Mouse (Mus musculus): ENCODE measurements around the gene Smg5. TPM values are rescaled to one million over a fixed set of nuclear protein-coding genes. Genes with fewer than 3 reads are reported as not detected.
A peak's percentile ranks its signal among the peaks of the same experiment; 100 is the strongest.

The Smg5 gene
- polyA plus RNA-seq, 1 experiment from 2014 or later = 47.6 TPM

- H3K27ac ChIP-seq (ENCODE audit: low read depth, low read length) = no peak overlapping the region
- ATAC-seq (ENCODE audit: low read depth) = no peak
- H3K9ac ChIP-seq (replicated peaks; ENCODE audit: low read depth, low read length) = no peak overlapping the region
- H3K4me2 ChIP-seq (ENCODE audit: low read depth, low read length) = no peak overlapping the region
- no peaks in the 10 kb centered on the region for H3K27me3 ChIP-seq (ENCODE audit: control insufficient read depth, insufficient read depth, low read length)
- no peak overlapping the region for H3K4me3 ChIP-seq (ENCODE audit: low read depth, low read length)
- H3K36me3 ChIP-seq (ENCODE audit: control insufficient read depth, insufficient read depth, low read length) = peaks cover 45% of the 10 kb centered on the region
- H3K9me3 ChIP-seq (ENCODE audit: control insufficient read depth, low read length) = no peaks in the 10 kb centered on the region
- peaks cover 15% of the 10 kb centered on the region for H3K4me1 ChIP-seq (ENCODE audit: control insufficient read depth, insufficient read depth, low read length)
- WGBS = 91% methylated on average over 1 of the region's 1 CpGs
Observed at GRCm38 (mm10) chr3:88299172-88299571, 36.9 kb upstream of the Smg5 start.

GRCm38 (mm10) chr3:88324951-88325405 lies 11.1 kb upstream of the Smg5 start, which contains the start of gene Glmp:
Gene Glmp, plus strand, starts transcription at chr3:88325023.
- peaks cover 30% of the 10 kb centered on the region for H3K36me3 ChIP-seq (ENCODE audit: control insufficient read depth, insufficient read depth, low read length)
- peaks cover 7% of the 10 kb centered on the region for H3K4me1 ChIP-seq (ENCODE audit: control insufficient read depth, insufficient read depth, low read length)
- peak within 1 kb of the TSS; percentile 65 for H3K9ac ChIP-seq (replicated peaks; ENCODE audit: low read depth, low read length)
- peak within 1 kb of the TSS; percentile 80 for H3K4me2 ChIP-seq (ENCODE audit: low read depth, low read length)
- H3K27me3 ChIP-seq (ENCODE audit: control insufficient read depth, insufficient read depth, low read length) = no peaks in the 10 kb centered on the region
- no peaks in the 10 kb centered on the region for H3K9me3 ChIP-seq (ENCODE audit: control insufficient read depth, low read length)
- no peak within 1 kb of the TSS for H3K27ac ChIP-seq (ENCODE audit: low read depth, low read length)
- ATAC-seq (ENCODE audit: low read depth) = peak; percentile 84; the same call in 1 of the 2 replicates
- 2% methylated on average over 10 of the region's 10 CpGs for WGBS
- H3K4me3 ChIP-seq (ENCODE audit: low read depth, low read length) = peak within 1 kb of the TSS; percentile 57

- Histone ChIP-seq H3K36me3 (ENCODE audit: control insufficient read depth, insufficient read depth, low read length) (no peaks in the 10 kb centered on the region), H3K9me3 (ENCODE audit: control insufficient read depth, low read length) (no peaks in the 10 kb centered on the region), H3K4me1 (ENCODE audit: control insufficient read depth, insufficient read depth, low read length) (peaks cover 7% of the 10 kb centered on the region), H3K27ac (ENCODE audit: low read depth, low read length) (no peak overlapping the region), H3K9ac (replicated peaks; ENCODE audit: low read depth, low read length) (no peak overlapping the region), H3K4me3 (ENCODE audit: low read depth, low read length) (no peak overlapping the region), H3K27me3 (ENCODE audit: control insufficient read depth, insufficient read depth, low read length) (no peaks in the 10 kb centered on the region), H3K4me2 (ENCODE audit: low read depth, low read length) (no peak overlapping the region)
- WGBS = 59% methylated on average over 5 of the region's 5 CpGs
- ATAC-seq (ENCODE audit: low read depth) = no peak
Observed at GRCm38 (mm10) chr3:88328956-88329355, 7.1 kb upstream of the Smg5 start.

GRCm38 (mm10) chr3:88331282-88331681 lies 4.8 kb upstream of the Smg5 start:
- no peaks in the 10 kb centered on the region for H3K36me3 ChIP-seq (ENCODE audit: control insufficient read depth, insufficient read depth, low read length)
- peaks cover 4% of the 10 kb centered on the region for H3K4me1 ChIP-seq (ENCODE audit: control insufficient read depth, insufficient read depth, low read length)
- no peak overlapping the region for H3K4me3 ChIP-seq (ENCODE audit: low read depth, low read length)
- WGBS = 20% methylated on average over 2 of the region's 2 CpGs
- no peaks in the 10 kb centered on the region for H3K9me3 ChIP-seq (ENCODE audit: control insufficient read depth, low read length)
- no peak overlapping the region for H3K4me2 ChIP-seq (ENCODE audit: low read depth, low read length)
- no peak overlapping the region for H3K9ac ChIP-seq (replicated peaks; ENCODE audit: low read depth, low read length)
- ATAC-seq (ENCODE audit: low read depth) = no peak
- no peak overlapping the region for H3K27ac ChIP-seq (ENCODE audit: low read depth, low read length)
- no peaks in the 10 kb centered on the region for H3K27me3 ChIP-seq (ENCODE audit: control insufficient read depth, insufficient read depth, low read length)

GRCm38 (mm10) chr3:88334029-88334658 lies 1.9 kb upstream of the Smg5 start:
- Histone ChIP-seq H3K27ac (ENCODE audit: low read depth, low read length) (no peak overlapping the region), H3K27me3 (ENCODE audit: control insufficient read depth, insufficient read depth, low read length) (no peaks in the 10 kb centered on the region), H3K4me1 (ENCODE audit: control insufficient read depth, insufficient read depth, low read length) (peaks cover 15% of the 10 kb centered on the region), H3K36me3 (ENCODE audit: control insufficient read depth, insufficient read depth, low read length) (no peaks in the 10 kb centered on the region), H3K9me3 (ENCODE audit: control insufficient read depth, low read length) (no peaks in the 10 kb centered on the region), H3K9ac (replicated peaks; ENCODE audit: low read depth, low read length) (no peak overlapping the region), H3K4me3 (ENCODE audit: low read depth, low read length) (no peak overlapping the region), H3K4me2 (ENCODE audit: low read depth, low read length) (no peak overlapping the region)
- WGBS = 63% methylated on average over 12 of the region's 12 CpGs
- no peak for ATAC-seq (ENCODE audit: low read depth)

- Histone ChIP-seq H3K4me1 (ENCODE audit: control insufficient read depth, insufficient read depth, low read length) (peaks cover 15% of the 10 kb centered on the region), H3K9me3 (ENCODE audit: control insufficient read depth, low read length) (no peaks in the 10 kb centered on the region), H3K9ac (replicated peaks; ENCODE audit: low read depth, low read length) (peak overlapping the region; percentile 93), H3K4me2 (ENCODE audit: low read depth, low read length) (peak overlapping the region; percentile 84), H3K36me3 (ENCODE audit: control insufficient read depth, insufficient read depth, low read length) (no peaks in the 10 kb centered on the region), H3K4me3 (ENCODE audit: low read depth, low read length) (peak overlapping the region; percentile 74), H3K27ac (ENCODE audit: low read depth, low read length) (no peak overlapping the region), H3K27me3 (ENCODE audit: control insufficient read depth, insufficient read depth, low read length) (no peaks in the 10 kb centered on the region)
- WGBS = 35% methylated on average over 3 of the region's 3 CpGs
- no peak for ATAC-seq (ENCODE audit: low read depth)
Observed at GRCm38 (mm10) chr3:88334902-88335435, 1.1 kb upstream of the Smg5 start.

GRCm38 (mm10) chr3:88335436-88336053 lies 515 bp upstream of the Smg5 start:
- Histone ChIP-seq H3K9me3 (ENCODE audit: control insufficient read depth, low read length) (no peaks in the 10 kb centered on the region), H3K36me3 (ENCODE audit: control insufficient read depth, insufficient read depth, low read length) (no peaks in the 10 kb centered on the region), H3K27ac (ENCODE audit: low read depth, low read length) (peak overlapping the region; percentile 95), H3K4me1 (ENCODE audit: control insufficient read depth, insufficient read depth, low read length) (peaks cover 15% of the 10 kb centered on the region), H3K27me3 (ENCODE audit: control insufficient read depth, insufficient read depth, low read length) (no peaks in the 10 kb centered on the region), H3K4me2 (ENCODE audit: low read depth, low read length) (peak overlapping the region; percentile 84), H3K9ac (replicated peaks; ENCODE audit: low read depth, low read length) (peak overlapping the region; percentile 93), H3K4me3 (ENCODE audit: low read depth, low read length) (peak overlapping the region; percentile 74)
- WGBS = 1% methylated on average over 27 of the region's 27 CpGs
- peak; percentile 74 for ATAC-seq (ENCODE audit: low read depth)

- Histone ChIP-seq H3K27me3 (ENCODE audit: control insufficient read depth, insufficient read depth, low read length) (no peaks in the 10 kb centered on the region), H3K4me1 (ENCODE audit: control insufficient read depth, insufficient read depth, low read length) (peaks cover 15% of the 10 kb centered on the region), H3K36me3 (ENCODE audit: control insufficient read depth, insufficient read depth, low read length) (peaks cover 7% of the 10 kb centered on the region; the same call in 1 of the 2 replicates), H3K27ac (ENCODE audit: low read depth, low read length) (no peak overlapping the region), H3K9ac (replicated peaks; ENCODE audit: low read depth, low read length) (no peak overlapping the region; the same call in 1 of the 2 replicates), H3K9me3 (ENCODE audit: control insufficient read depth, low read length) (no peaks in the 10 kb centered on the region), H3K4me2 (ENCODE audit: low read depth, low read length) (peak overlapping the region; percentile 84), H3K4me3 (ENCODE audit: low read depth, low read length) (no peak overlapping the region; the same call in 1 of the 2 replicates)
- no peak for ATAC-seq (ENCODE audit: low read depth)
- 85% methylated on average over 11 of the region's 11 CpGs for WGBS
Observed at GRCm38 (mm10) chr3:88337367-88338020, 1.4 kb downstream of the Smg5 start.

- Histone ChIP-seq H3K27ac (ENCODE audit: low read depth, low read length) (no peak overlapping the region), H3K4me1 (ENCODE audit: control insufficient read depth, insufficient read depth, low read length) (peaks cover 15% of the 10 kb centered on the region), H3K36me3 (ENCODE audit: control insufficient read depth, insufficient read depth, low read length) (peaks cover 15% of the 10 kb centered on the region), H3K9ac (replicated peaks; ENCODE audit: low read depth, low read length) (no peak overlapping the region), H3K4me2 (ENCODE audit: low read depth, low read length) (no peak overlapping the region), H3K27me3 (ENCODE audit: control insufficient read depth, insufficient read depth, low read length) (no peaks in the 10 kb centered on the region), H3K4me3 (ENCODE audit: low read depth, low read length) (no peak overlapping the region), H3K9me3 (ENCODE audit: control insufficient read depth, low read length) (no peaks in the 10 kb centered on the region)
- WGBS = 96% methylated on average over 7 of the region's 7 CpGs
- ATAC-seq (ENCODE audit: low read depth) = no peak
Observed at GRCm38 (mm10) chr3:88338316-88338715, 2.3 kb downstream of the Smg5 start.
